Mouse (Mus musculus) kidney, embryonic 14.5 days (tissue): ENCODE measurements at regions not wholly inside any gene's neighbourhood (a gene's known extent, or its start where the extent isn't known, plus 50 kb on each side); places are given as distances from the start of the nearest gene placed in this dataset.

Experiments
- ATAC-seq: fragments of 200-750 bp; cut with Nextera tagmentation; 2 replicates; pipeline ENCODE4 v1.8.0; 2017; ENCODE audit warnings: moderate number of reproducible peaks, mild to moderate bottlenecking, moderate TSS enrichment, moderate library complexity; ENCODE audit not compliant: low FRiP score, low TSS enrichment
- H3K27ac ChIP-seq: fragments of 300-500 bp; sonication (generic); 2 replicates; pipeline ENCODE4 v1.5.1; 2014; ENCODE audit warnings: low read depth, mild to moderate bottlenecking, low read length, moderate library complexity, mixed read lengths
- H3K27me3 ChIP-seq: fragments of 300-500 bp; sonication (generic); 2 replicates; pipeline ENCODE4 v1.6.1; 2014; ENCODE audit warnings: mild to moderate bottlenecking, low read length; ENCODE audit not compliant: control insufficient read depth, insufficient read depth
- H3K36me3 ChIP-seq: fragments of 300-500 bp; sonication (generic); 2 replicates; pipeline ENCODE4 v1.6.1; 2014; ENCODE audit warnings: low read length, mixed read lengths; ENCODE audit not compliant: control insufficient read depth, insufficient read depth
- H3K4me1 ChIP-seq: fragments of 300-500 bp; sonication (generic); 2 replicates; pipeline ENCODE4 v1.6.1; 2014; ENCODE audit warnings: low read length, mixed read lengths; ENCODE audit not compliant: control insufficient read depth, insufficient read depth
- H3K4me2 ChIP-seq: fragments of 300-500 bp; sonication (generic); replicated peaks from 2 replicates; pipeline ENCODE4 v1.6.1; 2014; ENCODE audit warnings: low read depth, mild to moderate bottlenecking, low read length
- H3K4me3 ChIP-seq: fragments of 300-500 bp; sonication (generic); 2 replicates; pipeline ENCODE4 v1.5.1; 2014; ENCODE audit warnings: mild to moderate bottlenecking, low read length
- H3K9ac ChIP-seq: fragments of 300-500 bp; sonication (generic); 2 replicates; pipeline ENCODE4 v1.6.1; 2014; ENCODE audit warnings: low read depth, mild to moderate bottlenecking, low read length, moderate library complexity
- H3K9me3 ChIP-seq: fragments of 300-500 bp; sonication (generic); 2 replicates; pipeline ENCODE4 v1.6.1; 2016; ENCODE audit warnings: low read length; ENCODE audit not compliant: control insufficient read depth
- WGBS: fragments of 180-500 bp; shearing (Covaris S2); extraction: QIAGEN DNeasy Blood & Tissue Kit; methylation state at CpG from one replicate; pipeline ENCODE4 v1.1.7; 2014; 5-methylcytosine and 5-hydroxymethylcytosine counted together

- H3K27me3 ChIP-seq, result no peaks in the 10 kb centered on the region
- 59% methylated on average over 6 of the region's 6 CpGs for WGBS
- H3K36me3 ChIP-seq, result no peaks in the 10 kb centered on the region
- H3K4me2 ChIP-seq, result no peak overlapping the region; the same call in 1 of the 2 replicates
- H3K9me3 ChIP-seq, result no peaks in the 10 kb centered on the region
- no peak overlapping the region for H3K4me3 ChIP-seq
- H3K4me1 ChIP-seq, result 0 out of 2 replicates have a peak, but pooled peaks cover 2% of the 10 kb centered on the region
- no peak overlapping the region for H3K27ac ChIP-seq
- ATAC-seq, result no peak
- H3K9ac ChIP-seq, result no peak overlapping the region
Observed at GRCm38 (mm10) chr3:128519913-128520316, 623.8 kb upstream of the Fam241a start.

DNA sequence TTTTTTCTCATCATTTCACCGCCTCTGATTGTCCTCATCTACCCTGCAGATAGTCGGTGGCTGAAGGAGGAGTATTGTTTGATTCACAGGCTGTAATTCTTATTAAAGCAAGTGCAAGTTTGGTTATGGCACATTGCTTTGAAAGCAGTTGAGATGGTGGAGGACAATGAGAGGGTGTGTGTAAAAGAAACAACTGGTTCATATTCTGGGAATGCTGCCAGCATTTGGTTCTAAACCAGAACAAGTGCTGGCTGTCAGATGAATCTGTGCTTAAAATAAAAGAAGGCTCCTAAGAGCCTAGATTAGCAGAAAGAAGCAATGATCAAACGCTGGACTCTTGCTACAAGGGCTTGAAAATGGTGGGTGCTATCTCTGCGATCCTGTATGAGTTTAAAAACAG is 622.7 kb upstream of the Fam241a start:
- no peak overlapping the region for H3K27ac ChIP-seq
- H3K4me2 ChIP-seq, result no peak overlapping the region
- no peaks in the 10 kb centered on the region for H3K9me3 ChIP-seq
- no peak for ATAC-seq
- H3K4me3 ChIP-seq, result no peak overlapping the region
- H3K36me3 ChIP-seq, result no peaks in the 10 kb centered on the region
- no peak overlapping the region for H3K9ac ChIP-seq
- 73% methylated on average over 4 of the region's 4 CpGs for WGBS
- 0 out of 2 replicates have a peak, but pooled peaks cover 2% of the 10 kb centered on the region for H3K4me1 ChIP-seq
- no peaks in the 10 kb centered on the region for H3K27me3 ChIP-seq

DNA sequence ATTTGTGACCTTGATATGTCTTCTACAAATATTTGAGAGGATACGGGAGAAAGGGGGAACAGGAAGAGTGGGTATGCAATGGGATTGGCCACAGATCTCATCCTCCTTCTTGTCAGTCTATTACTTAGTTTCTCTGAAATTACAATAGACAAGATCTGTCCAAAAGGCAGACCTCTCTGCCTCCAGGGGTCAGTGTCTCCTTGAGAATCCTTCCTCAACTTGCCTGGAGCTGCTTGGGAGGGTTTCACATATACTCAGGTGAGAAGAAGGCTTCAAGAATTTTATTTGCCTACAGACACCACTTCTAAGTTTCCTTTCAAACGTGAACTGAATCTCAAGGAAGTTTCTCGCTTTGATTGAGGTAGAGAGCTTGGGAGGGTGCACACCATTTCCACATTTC is 575.0 kb upstream of the Fam241a start:
- H3K27me3 ChIP-seq, result no peaks in the 10 kb centered on the region
- H3K36me3 ChIP-seq, result no peaks in the 10 kb centered on the region
- H3K9ac ChIP-seq, result no peak overlapping the region
- no peaks in the 10 kb centered on the region for H3K9me3 ChIP-seq
- H3K4me1 ChIP-seq, result no peaks in the 10 kb centered on the region
- WGBS, result 45% methylated on average over 3 of the region's 3 CpGs
- no peak for ATAC-seq
- H3K4me2 ChIP-seq, result no peak overlapping the region
- no peak overlapping the region for H3K27ac ChIP-seq
- H3K4me3 ChIP-seq, result no peak overlapping the region

DNA sequence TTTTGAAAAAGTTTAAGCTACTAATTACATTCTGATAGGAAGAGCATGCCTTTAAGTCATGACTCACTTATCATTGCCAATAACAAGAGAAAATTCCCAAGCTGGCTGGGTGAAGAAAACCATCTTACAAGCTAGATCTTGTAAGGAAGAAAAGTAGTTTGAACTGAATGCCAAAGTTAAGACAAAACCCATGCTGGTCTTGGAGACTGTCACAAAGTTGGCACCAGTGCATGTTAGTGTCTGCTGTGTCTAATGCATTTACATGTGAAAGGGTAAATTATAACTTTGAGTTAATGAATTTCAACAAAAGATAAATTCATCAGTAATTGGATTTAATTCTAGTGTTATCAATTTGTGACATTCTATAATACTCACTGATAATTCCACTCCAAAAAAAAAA is 533.6 kb upstream of the Fam241a start:
- Histone ChIP-seq H3K27ac (no peak overlapping the region), H3K27me3 (no peaks in the 10 kb centered on the region), H3K4me1 (no peaks in the 10 kb centered on the region), H3K9ac (no peak overlapping the region), H3K4me3 (no peak overlapping the region), H3K9me3 (no peaks in the 10 kb centered on the region), H3K4me2 (no peak overlapping the region), H3K36me3 (no peaks in the 10 kb centered on the region)
- no peak for ATAC-seq

- ATAC-seq, result no peak
- WGBS, result 44% methylated on average over 2 of the region's 2 CpGs
- no peak overlapping the region for H3K27ac ChIP-seq
- H3K27me3 ChIP-seq, result no peaks in the 10 kb centered on the region
- H3K4me1 ChIP-seq, result no peaks in the 10 kb centered on the region
- H3K4me2 ChIP-seq, result no peak overlapping the region
- no peak overlapping the region for H3K4me3 ChIP-seq
- no peaks in the 10 kb centered on the region for H3K36me3 ChIP-seq
- H3K9me3 ChIP-seq, result no peaks in the 10 kb centered on the region
- H3K9ac ChIP-seq, result no peak overlapping the region
Observed at GRCm38 (mm10) chr3:128415568-128415967, 519.4 kb upstream of the Fam241a start.

- no peaks in the 10 kb centered on the region for H3K36me3 ChIP-seq
- no peaks in the 10 kb centered on the region for H3K9me3 ChIP-seq
- ATAC-seq, result no peak
- H3K4me2 ChIP-seq, result no peak overlapping the region
- H3K4me1 ChIP-seq, result no peaks in the 10 kb centered on the region
- H3K27ac ChIP-seq, result no peak overlapping the region
- no peak overlapping the region for H3K4me3 ChIP-seq
- H3K9ac ChIP-seq, result no peak overlapping the region
- 60% methylated on average over 1 of the region's 1 CpGs for WGBS
- no peaks in the 10 kb centered on the region for H3K27me3 ChIP-seq
Observed at GRCm38 (mm10) chr3:128413481-128413880, 517.4 kb upstream of the Fam241a start.

DNA sequence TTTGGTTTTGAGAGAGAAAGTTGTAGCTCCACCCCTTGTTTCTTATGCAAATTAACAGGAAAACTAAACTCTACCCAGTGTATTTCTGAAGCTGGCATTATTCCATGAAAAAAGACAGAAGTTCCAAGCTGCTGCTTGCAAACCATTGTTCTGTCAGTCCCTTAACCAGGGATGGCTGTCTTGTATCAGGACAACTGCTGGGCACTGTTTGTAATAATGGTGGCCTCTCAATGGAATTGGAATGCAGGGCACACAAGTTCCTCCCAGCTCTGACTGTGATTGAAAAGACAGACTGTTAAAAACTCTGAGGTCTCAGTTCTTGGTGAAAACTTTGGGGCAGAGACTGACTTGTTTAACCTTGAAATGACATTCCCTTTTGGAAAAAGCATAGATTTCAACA is 516.0 kb upstream of the Fam241a start:
- Histone ChIP-seq H3K27ac (no peak overlapping the region), H3K4me2 (no peak overlapping the region), H3K4me3 (no peak overlapping the region), H3K9me3 (no peaks in the 10 kb centered on the region), H3K9ac (no peak overlapping the region), H3K36me3 (no peaks in the 10 kb centered on the region), H3K4me1 (no peaks in the 10 kb centered on the region), H3K27me3 (no peaks in the 10 kb centered on the region)
- ATAC-seq, result no peak

DNA sequence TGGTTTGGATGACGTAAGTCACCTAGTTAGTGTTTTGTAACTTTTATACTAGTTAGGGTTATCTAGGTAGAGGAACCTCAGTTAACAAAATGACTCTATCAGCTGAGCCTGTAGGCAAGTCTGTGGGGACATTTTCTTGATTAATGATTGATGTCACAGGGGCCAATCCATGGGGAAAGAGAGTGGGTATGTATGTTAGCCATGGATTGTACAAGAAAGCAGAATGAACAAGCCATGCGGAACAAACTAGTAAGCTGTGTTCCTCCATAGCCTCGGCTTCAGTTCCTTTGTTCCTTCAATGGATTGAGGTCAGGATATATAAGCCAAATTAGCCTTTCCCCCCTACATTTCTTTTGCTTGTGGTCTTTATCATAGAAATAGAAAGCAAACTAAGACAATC is 498.7 kb upstream of the Fam241a start:
- Histone ChIP-seq H3K9me3 (no peaks in the 10 kb centered on the region), H3K4me2 (no peak overlapping the region), H3K4me3 (no peak overlapping the region), H3K9ac (no peak overlapping the region), H3K4me1 (no peaks in the 10 kb centered on the region), H3K27ac (no peak overlapping the region), H3K27me3 (no peaks in the 10 kb centered on the region), H3K36me3 (no peaks in the 10 kb centered on the region)
- peak; percentile 71; the same call in 1 of the 2 replicates for ATAC-seq
- WGBS, result 76% methylated on average over 3 of the region's 3 CpGs

GRCm38 (mm10) chr3:128380579-128380978 is 484.5 kb upstream of the Fam241a start:
- H3K9me3 ChIP-seq, result no peaks in the 10 kb centered on the region
- 93% methylated on average over 4 of the region's 4 CpGs for WGBS

More at GRCm38 (mm10) chr3:128380579-128380978, 484.5 kb upstream of the Fam241a start:
- Histone ChIP-seq H3K4me1 (no peaks in the 10 kb centered on the region), H3K27me3 (no peaks in the 10 kb centered on the region), H3K36me3 (no peaks in the 10 kb centered on the region), H3K27ac (no peak overlapping the region), H3K4me3 (no peak overlapping the region), H3K9ac (no peak overlapping the region), H3K4me2 (no peak overlapping the region)
- no peak for ATAC-seq
